Mouse (Mus musculus): ENCODE measurements around the gene Alyref.
"Not testable (repeated sequence)": the region's sequence is repeated elsewhere in the genome, so short reads cannot be mapped to it uniquely, and the experiment has no call there.

Gene Alyref

GRCm38 (mm10) chr11:120603545-120603944 is 5.4 kb upstream of the Alyref start:
- DNase-seq (ENCODE audit: low read depth, low spot score) = no peak

GRCm38 (mm10) chr11:120600716-120601115 is 2.6 kb upstream of the Alyref start:
- no peak for DNase-seq (ENCODE audit: low read depth, low spot score)

DNA sequence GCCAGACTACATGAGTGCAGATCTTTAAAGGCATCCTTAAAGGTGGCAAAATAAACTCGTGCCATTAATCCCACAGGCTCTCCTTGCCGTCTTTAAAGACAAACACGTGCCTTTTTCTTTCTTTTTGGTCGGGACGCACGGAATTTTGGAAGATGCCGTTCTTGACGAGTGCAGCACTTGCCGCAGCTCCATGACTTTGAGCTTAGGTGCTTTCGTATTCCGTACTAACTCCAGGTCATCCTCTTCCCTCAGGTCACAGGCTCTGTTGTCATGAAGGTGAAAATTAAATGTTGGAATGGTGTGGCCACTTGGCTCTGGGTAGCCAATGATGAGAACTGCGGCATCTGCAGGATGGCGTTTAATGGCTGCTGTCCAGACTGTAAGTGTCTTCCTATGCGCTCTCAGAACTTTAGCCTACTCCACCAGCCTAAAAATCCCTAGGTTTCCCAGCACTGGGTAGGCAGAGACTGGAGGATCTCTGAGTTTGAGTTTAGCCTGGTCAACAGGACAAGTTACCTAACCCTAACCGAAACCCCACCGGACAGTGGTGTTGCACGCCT is 905 bp upstream of the Alyref start:
- DNase-seq (ENCODE audit: low read depth, low spot score) = no peak

DNA sequence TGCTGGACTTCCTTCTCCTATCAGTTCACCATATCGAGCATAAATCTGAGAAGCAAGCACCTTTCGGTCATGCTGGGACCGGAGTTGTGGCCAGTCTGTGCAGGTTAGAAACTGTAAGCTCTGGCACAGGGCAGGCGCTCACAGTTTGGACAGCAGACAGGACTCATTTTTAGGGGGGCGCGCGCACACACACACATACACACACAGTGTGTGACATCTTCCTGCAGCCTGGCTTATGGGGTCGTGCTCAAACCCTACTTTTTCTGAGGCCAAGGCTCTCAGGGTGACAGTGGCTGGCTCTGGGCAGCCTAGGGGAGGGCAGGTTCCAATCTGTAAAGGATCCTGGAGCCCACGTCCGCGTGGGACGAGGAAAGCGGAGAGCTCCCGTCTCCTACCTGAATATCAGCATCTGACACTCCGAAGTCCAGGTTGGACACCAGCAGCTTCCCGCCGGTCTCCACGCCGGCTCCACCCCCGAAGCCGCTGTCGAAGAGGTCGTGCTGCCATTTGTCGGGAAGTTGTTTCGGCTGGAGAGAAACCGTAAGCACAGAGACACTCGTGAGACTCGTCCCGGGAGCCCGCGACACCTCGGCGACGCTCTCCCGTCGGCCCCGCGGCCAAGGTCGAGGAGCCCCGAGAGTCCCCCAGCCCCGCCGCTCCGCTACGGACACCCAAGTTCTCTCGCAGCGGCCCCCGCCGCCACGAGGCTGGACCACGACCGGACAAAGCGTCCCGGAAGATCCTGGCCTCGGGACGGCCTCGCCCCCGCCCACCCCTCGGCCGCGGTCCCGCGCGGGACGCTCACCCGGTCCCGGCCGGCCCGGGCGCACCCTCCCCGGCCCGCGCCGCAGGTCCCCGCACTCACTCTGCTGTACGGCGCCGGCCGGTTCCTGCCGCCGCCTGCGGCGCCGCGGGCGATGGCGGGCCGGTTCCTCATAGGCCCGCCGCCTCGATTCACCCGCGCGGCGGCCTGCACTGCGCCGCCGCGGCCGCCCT is 627 bp downstream of the Alyref start:
- DNase-seq (ENCODE audit: low read depth, low spot score) = no peak

- no peak for DNase-seq (ENCODE audit: low read depth, low spot score)
Observed at GRCm38 (mm10) chr11:120588531-120588930, 9.6 kb downstream of the Alyref start.

DNA sequence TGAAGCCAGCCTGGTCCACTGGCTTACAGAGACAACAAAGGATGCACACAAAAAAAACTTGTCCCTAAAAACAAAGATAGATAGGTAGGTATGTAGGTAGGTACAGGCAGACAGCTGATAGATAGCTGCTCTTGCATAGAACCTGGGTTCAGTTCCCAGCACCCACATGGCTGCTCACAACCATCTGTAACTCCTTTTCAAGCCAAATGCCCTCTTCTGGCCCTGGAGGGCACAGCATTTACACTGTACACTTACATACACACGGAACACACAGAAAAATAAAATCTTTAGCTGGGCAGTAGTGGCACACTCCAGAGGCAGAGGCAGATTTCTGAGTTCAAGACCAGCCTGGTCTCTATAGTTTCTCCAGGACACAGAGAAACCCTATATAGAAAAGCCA is 14.2 kb downstream of the Alyref start:
- DNase-seq (ENCODE audit: low read depth, low spot score) = no peak

- DNase-seq (ENCODE audit: low read depth, low spot score) = not testable (repeated sequence)
Observed at GRCm38 (mm10) chr11:120582982-120583293, 15.2 kb downstream of the Alyref start.

GRCm38 (mm10) chr11:120582268-120582981 is 15.7 kb downstream of the Alyref start:
- no peak for DNase-seq (ENCODE audit: low read depth, low spot score)

DNA sequence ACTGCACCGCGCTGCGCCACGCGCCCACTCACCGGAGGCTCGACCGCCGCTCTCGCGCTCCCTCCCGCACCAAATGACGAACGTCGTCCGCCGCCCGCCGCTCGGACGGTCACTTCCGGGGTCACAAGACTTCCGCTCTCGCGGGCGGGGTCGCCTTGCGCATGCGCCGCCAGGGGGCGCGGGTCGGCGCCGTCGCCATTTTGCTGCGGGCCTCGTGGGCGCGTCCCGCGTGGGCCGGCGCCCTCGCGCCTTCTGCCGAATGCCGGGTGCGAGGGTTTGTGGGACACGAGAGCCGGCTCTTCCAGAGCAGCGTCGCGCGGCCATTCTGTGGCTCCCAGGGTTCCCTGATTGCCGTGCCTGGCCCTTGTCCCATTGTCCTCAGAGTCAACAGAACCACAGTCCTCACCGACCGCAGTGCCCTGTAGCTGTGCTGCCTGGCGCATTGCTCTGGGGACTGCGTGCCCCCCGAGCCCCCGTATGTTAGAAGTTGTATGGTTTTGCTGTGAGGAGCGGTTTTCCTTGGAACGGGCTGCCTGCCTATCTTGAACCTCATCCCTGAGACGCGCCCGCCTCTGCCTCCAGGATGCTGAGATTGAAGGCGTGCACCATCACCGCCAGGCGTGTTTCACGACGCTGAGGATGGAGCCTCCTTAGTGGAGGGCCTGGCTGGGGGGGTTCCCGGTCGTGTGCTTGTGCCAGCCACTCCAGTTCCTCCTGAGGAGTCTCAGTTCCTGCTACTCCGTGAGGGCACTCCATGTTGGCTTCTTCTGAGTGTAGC is 16.5 kb downstream of the Alyref start, which contains the start of gene Arhgdia:
Gene Arhgdia, minus strand, starts transcription at position 135 of the 778 bp plus-strand sequence.
- DNase-seq (ENCODE audit: low read depth, low spot score) = peak; percentile 74

DNA sequence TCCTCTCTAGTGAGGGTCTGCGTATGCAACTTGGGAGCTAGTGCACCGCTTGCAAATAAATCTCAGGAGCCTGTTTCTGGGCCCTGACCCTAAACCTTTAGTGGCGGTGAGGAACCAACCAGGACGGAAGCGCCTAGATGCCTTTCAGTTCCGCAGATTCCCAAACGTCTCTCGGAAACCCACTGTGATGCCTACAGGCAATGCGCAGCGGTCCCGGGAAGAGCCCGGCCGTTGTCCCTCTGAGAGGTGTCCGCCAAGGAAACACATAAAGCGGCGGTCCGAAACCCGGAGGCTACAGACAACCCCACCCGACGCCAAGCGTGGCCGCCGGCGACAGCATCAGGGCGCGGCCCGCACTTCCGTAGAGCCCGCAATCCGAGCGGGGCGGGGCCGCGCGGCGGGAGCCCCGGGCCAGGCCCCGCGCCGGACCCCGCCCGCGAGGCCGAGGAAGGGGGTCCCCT is 17.3 kb downstream of the Alyref start:
- DNase-seq (ENCODE audit: low read depth, low spot score) = no peak

DNA sequence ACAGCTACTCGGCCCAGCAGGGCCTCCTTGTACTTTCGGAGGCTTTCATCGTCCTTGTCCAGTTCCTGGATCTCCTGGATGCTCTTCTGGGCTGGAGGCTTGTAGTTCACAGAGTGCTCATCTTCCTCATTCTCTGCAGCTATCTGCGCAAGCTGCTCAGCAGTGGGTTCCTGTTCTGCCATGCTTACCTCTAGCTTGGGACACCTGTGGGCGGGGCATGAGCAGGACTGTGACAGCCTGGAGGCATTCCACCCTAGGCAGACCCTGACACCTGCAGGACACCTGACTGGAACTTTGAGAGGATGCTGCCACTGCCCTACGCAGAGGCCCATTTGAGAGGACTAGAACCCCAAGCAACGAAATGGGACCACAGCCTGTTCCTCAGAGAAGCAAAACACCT is 18.0 kb downstream of the Alyref start:
- no peak for DNase-seq (ENCODE audit: low read depth, low spot score)

DNA sequence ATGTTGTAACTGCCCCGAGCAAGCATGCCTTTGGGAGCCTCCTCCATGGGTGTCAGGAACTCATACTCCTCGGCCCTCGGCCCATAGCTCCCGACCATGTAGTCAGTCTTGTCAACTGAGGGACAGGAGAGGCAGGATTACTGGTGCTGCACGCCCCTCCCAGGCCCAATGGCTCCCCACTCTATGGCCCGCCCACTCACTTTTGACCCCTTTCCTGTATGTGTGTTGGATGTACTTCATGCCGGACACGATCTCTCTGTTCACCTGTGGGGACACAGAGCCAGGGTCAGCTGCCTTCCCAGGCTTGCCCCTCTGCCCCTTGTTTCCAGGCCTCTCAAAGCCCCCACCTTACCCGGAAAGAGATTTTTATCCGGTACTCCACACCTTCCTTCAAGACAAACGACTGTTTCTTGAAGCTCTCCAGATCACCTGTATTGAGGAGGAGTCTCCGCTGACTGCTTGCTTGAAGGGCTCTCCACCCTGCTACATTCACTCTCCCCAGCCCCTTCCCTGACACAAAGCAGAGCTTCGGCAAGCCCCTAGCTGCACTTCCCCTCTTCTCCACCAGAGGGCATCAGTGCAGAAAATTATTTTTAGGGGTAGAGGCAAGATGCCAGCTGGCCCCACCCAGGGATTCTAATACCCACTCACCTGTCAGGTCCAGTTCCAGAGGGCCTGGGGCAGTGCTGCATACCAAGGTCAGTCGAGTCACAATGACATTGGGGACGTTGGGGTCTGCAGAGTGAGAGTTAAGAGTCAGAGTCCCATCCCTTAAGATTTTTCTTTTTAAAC is 18.7 kb downstream of the Alyref start:
- no peak for DNase-seq (ENCODE audit: low read depth, low spot score)

GRCm38 (mm10) chr11:120578694-120579243 is 19.4 kb downstream of the Alyref start:
- no peak for DNase-seq (ENCODE audit: low read depth, low spot score)

DNA sequence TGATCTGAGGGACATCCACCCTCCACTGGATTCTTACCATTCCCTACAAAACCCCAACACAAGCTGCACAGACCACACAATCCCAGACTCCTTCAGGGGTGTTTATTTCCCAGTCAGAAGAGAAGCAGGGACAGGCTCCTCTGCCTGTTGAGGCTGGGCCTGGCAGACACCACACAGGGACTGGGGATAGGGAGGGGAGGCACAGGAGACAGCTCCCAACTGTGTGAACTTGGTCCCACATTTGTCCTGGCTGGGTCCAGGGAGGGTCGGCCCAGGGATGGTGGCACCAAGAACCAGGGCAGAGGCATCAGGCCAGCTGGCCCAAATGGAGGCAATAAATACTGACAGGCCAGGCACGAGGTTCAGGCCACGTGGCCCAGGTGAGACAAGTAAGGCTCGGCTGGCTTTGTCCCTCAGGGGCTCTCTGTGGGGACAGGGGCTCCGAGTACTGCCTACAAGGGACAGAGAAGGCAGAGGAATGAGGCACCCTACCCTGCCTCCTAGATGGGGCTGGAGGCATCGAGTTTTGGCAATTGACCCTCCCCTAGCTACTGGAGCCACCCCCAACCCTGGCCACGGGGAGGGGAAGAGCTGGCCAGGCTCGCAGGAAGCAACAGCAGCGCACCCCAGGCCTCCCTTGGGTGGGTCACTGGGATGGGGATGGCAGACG is 20.0 kb downstream of the Alyref start:
- DNase-seq (ENCODE audit: low read depth, low spot score) = no peak

DNA sequence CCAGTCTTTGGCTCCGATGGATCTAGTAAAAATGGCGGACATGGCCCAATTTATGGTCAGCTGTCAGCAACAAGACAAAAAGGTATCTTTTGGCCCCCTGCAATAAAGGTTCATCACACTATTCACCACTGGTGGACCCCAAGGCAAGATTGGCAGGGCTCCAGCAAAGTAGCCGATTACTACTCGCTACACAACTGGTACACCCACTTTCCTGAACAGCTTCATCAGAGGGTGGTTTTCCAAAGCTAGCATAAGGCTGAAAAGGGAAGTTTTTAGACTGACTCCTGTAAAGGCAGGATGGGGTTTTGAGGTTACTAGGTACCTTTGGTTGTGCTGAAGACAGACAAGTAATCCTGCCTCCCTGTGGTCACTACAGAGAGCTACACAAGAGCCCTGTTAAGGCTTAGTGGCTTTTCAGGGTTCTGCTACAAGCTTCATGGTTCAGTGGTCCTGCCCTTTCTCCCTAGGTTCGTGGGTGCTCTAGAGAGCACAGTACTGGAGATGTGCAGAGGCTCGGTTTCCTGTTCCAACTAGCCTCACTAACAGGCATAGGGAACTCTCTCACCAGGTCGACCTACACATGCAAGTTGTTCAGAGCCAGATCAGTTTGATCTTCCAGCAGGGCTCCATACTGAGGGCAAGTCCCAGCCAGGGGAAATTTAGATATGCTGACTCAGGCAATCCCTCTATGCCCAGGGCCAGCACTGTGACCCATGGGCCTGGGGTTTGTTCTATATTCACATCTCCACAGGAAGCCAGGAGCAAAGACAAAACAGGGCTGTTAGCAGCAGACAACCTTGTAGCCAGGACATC is 20.7 kb downstream of the Alyref start:
- no peak for DNase-seq (ENCODE audit: low read depth, low spot score)

- DNase-seq (ENCODE audit: low read depth, low spot score) = no peak
Observed at GRCm38 (mm10) chr11:120576365-120576981, 21.7 kb downstream of the Alyref start.

GRCm38 (mm10) chr11:120575940-120576339 is 22.2 kb downstream of the Alyref start:
- no peak for DNase-seq (ENCODE audit: low read depth, low spot score)

DNA sequence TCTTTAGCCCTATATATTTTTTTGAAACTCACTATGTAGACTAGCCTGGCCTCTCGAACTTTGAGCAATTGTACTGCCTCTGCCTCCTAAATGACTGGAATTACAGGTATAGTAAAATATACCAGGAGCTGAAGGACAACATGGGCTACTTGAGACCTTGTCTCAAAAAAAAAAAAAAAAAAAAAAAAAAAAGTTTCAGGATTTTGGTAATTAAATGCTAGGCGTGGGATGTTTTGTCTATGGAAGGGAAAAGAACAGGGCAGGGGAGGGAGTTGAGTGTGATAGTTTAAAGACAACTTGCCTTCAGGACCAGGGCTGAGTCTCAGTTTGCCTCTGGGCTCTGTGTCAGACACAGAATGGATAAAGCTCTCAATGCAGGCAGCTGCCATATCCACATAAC is 23.1 kb downstream of the Alyref start:
- DNase-seq (ENCODE audit: low read depth, low spot score) = no peak

GRCm38 (mm10) chr11:120574278-120574600 is 23.9 kb downstream of the Alyref start:
- no peak for DNase-seq (ENCODE audit: low read depth, low spot score)

Data from retina, adult 2 months (tissue).